Mouse (Mus musculus): ENCODE data around the gene Tamm41.

- TF ChIP-seq CTCF (IDR thresholded peaks at IDR 0.05; ENCODE audit: insufficient read depth, low read depth, low read length) = no peak
- TF ChIP-seq POLR2A (IDR thresholded peaks at IDR 0.05; ENCODE audit: insufficient read depth, low read depth, low read length) = no peak
Measured at GRCm38 (mm10) chr6:114958249-114959011, 79.2 kb downstream of the Tamm41 start.
